Mouse (Mus musculus) liver, postnatal 0 days (tissue): Measurements from ENCODE around the gene Ascc3. TPM values are rescaled to one million over a fixed set of nuclear protein-coding genes. Genes with fewer than 3 reads are reported as not detected.
A peak's percentile ranks its signal among the peaks of the same experiment; 100 is the strongest.

Experiments used
- ATAC-seq: fragments of 200-750 bp; cut with Nextera tagmentation; 2 replicates; pipeline ENCODE4 v1.8.0; 2017; ENCODE audit warnings: mild to moderate bottlenecking, moderate library complexity
- DNase-seq: peaks from one replicate; pipeline ENCODE4 v3.0.0-alpha.2; 2016
- H3K27ac ChIP-seq: fragments of 300-500 bp; sonication (generic); 2 replicates; pipeline ENCODE4 v1.5.1; 2014; ENCODE audit warnings: antibody characterized with exemption, moderate library complexity, mild to moderate bottlenecking, low read depth
- H3K27me3 ChIP-seq: fragments of 300-500 bp; sonication (generic); 2 replicates; pipeline ENCODE4 v1.6.1; 2014; ENCODE audit warnings: low read length, control low read depth, mixed read lengths; ENCODE audit not compliant: insufficient read depth
- H3K36me3 ChIP-seq: fragments of 300-500 bp; sonication (generic); replicated peaks from 2 replicates; pipeline ENCODE4 v1.6.1; 2014; ENCODE audit warnings: mild to moderate bottlenecking, control low read depth, low read length, moderate library complexity, mixed read lengths; ENCODE audit not compliant: insufficient read depth
- H3K4me1 ChIP-seq: fragments of 300-500 bp; sonication (generic); 2 replicates; pipeline ENCODE4 v1.6.1; 2014; ENCODE audit warnings: antibody characterized with exemption, mild to moderate bottlenecking, control low read depth; ENCODE audit not compliant: insufficient read depth
- H3K4me2 ChIP-seq: fragments of 300-500 bp; sonication (generic); 2 replicates; pipeline ENCODE4 v1.6.1; 2014; ENCODE audit warnings: low read depth, mild to moderate bottlenecking, low read length, moderate library complexity, mixed read lengths
- H3K4me3 ChIP-seq: fragments of 300-500 bp; sonication (generic); 2 replicates; pipeline ENCODE4 v1.5.1; 2014; ENCODE audit warnings: low read depth, low read length
- H3K9ac ChIP-seq: fragments of 300-500 bp; sonication (generic); replicated peaks from 2 replicates; pipeline ENCODE4 v1.6.1; 2014; ENCODE audit warnings: mild to moderate bottlenecking, moderate library complexity
- H3K9me3 ChIP-seq: fragments of 300-500 bp; sonication (generic); 2 replicates; pipeline ENCODE4 v1.6.1; 2016; ENCODE audit warnings: mild to moderate bottlenecking, control low read depth, low read length, mixed read lengths
- CTCF ChIP-seq: sonication (generic); IDR thresholded peaks from 2 replicates; pipeline ENCODE4 v1.5.1; 2016; ENCODE audit warnings: antibody characterized with exemption, low read depth
- EP300 ChIP-seq: IDR thresholded peaks from 2 replicates; pipeline ENCODE4 v1.6.1; 2016; ENCODE audit warnings: antibody characterized with exemption, low read depth, mild to moderate bottlenecking
- WGBS: fragments of 180-500 bp; shearing (Covaris S2); extraction: QIAGEN DNeasy Blood & Tissue Kit; methylation state at CpG from one replicate; pipeline ENCODE4 v1.1.7; 2014; ENCODE audit not compliant: insufficient replicate concordance; 5-methylcytosine and 5-hydroxymethylcytosine counted together
- polyA plus RNA-seq: library from polyadenylated mRNA; unstranded; fragments of >200 nt; fragmentation: Nextera tagmentation; extraction: Ambion mirVana; gene quantifications from 2 replicates; pipeline ENCODE4 v1.2.1, GENCODE M21; 2015

The Ascc3 gene
- polyA plus RNA-seq, 1 experiment from 2014 or later = 7.8 TPM

GRCm38 (mm10) chr10:50690324-50690723, 97.9 kb downstream of the Ascc3 start:
- no peaks in the 10 kb centered on the region for H3K4me1 ChIP-seq
- H3K4me3 ChIP-seq = no peak overlapping the region
- no peak for DNase-seq
- no peak for ATAC-seq
- no peaks in the 10 kb centered on the region for H3K27me3 ChIP-seq
- no peak overlapping the region for H3K4me2 ChIP-seq
- H3K9me3 ChIP-seq = no peaks in the 10 kb centered on the region
- H3K36me3 ChIP-seq = no peaks in the 10 kb centered on the region
- H3K27ac ChIP-seq = no peak overlapping the region
- no peak overlapping the region for H3K9ac ChIP-seq
- TF ChIP-seq CTCF (no peak), EP300 (no peak)

GRCm38 (mm10) chr10:50698836-50699433, 106.5 kb downstream of the Ascc3 start:
- DNase-seq (no peak), ATAC-seq (no peak)
- no peak overlapping the region for H3K9ac ChIP-seq
- H3K4me2 ChIP-seq = no peak overlapping the region
- no peaks in the 10 kb centered on the region for H3K9me3 ChIP-seq
- 61% methylated on average over 4 of the region's 4 CpGs for WGBS
- no peak overlapping the region for H3K4me3 ChIP-seq
- peaks cover 7% of the 10 kb centered on the region; the same call in 1 of the 2 replicates for H3K36me3 ChIP-seq
- no peaks in the 10 kb centered on the region for H3K27me3 ChIP-seq
- H3K27ac ChIP-seq = no peak overlapping the region
- H3K4me1 ChIP-seq = no peaks in the 10 kb centered on the region
- peak; percentile 58 for TF ChIP-seq CTCF
- TF ChIP-seq EP300 = no peak

GRCm38 (mm10) chr10:50701736-50702135, 109.3 kb downstream of the Ascc3 start:
- ATAC-seq = peak; percentile 91
- no peak for DNase-seq

GRCm38 (mm10) chr10:50702361-50702760, 109.9 kb downstream of the Ascc3 start:
- DNase-seq = no peak
- Histone ChIP-seq H3K36me3 (peaks cover 7% of the 10 kb centered on the region), H3K4me3 (no peak overlapping the region), H3K27ac (peak overlapping the region; percentile 23; the same call in 1 of the 2 replicates), H3K4me2 (no peak overlapping the region), H3K27me3 (no peaks in the 10 kb centered on the region), H3K4me1 (no peaks in the 10 kb centered on the region), H3K9ac (no peak overlapping the region), H3K9me3 (no peaks in the 10 kb centered on the region)
- no peak for TF ChIP-seq EP300
- ATAC-seq = 0 out of 2 replicates have a peak, but pooled peaks have one; percentile 21
- WGBS = 38% methylated on average over 3 of the region's 3 CpGs

More at GRCm38 (mm10) chr10:50701736-50702135, 109.3 kb downstream of the Ascc3 start:
- Histone ChIP-seq H3K4me1 (no peaks in the 10 kb centered on the region), H3K9me3 (no peaks in the 10 kb centered on the region), H3K36me3 (peaks cover 7% of the 10 kb centered on the region; the same call in 1 of the 2 replicates), H3K27me3 (no peaks in the 10 kb centered on the region), H3K4me2 (no peak overlapping the region), H3K27ac (0 out of 2 replicates have a peak overlapping the region, but pooled peaks have one; percentile 23), H3K4me3 (no peak overlapping the region), H3K9ac (no peak overlapping the region)
- TF ChIP-seq CTCF = no peak
- TF ChIP-seq EP300 = peak; percentile 92
- 38% methylated on average over 2 of the region's 2 CpGs for WGBS

GRCm38 (mm10) chr10:50704202-50704601, 111.7 kb downstream of the Ascc3 start:
- 32% methylated on average over 6 of the region's 6 CpGs for WGBS
- peaks cover 13% of the 10 kb centered on the region for H3K36me3 ChIP-seq
- no peaks in the 10 kb centered on the region for H3K4me1 ChIP-seq
- no peaks in the 10 kb centered on the region for H3K9me3 ChIP-seq
- H3K27ac ChIP-seq = no peak overlapping the region
- H3K4me2 ChIP-seq = no peak overlapping the region
- peak; percentile 20 for DNase-seq
- H3K4me3 ChIP-seq = no peak overlapping the region
- peak; percentile 45; the same call in 1 of the 2 replicates for ATAC-seq
- H3K9ac ChIP-seq = no peak overlapping the region
- TF ChIP-seq EP300 (no peak), CTCF (peak; percentile 81)
- H3K27me3 ChIP-seq = no peaks in the 10 kb centered on the region

- no peaks in the 10 kb centered on the region for H3K27me3 ChIP-seq
- no peak overlapping the region for H3K4me3 ChIP-seq
- WGBS = 79% methylated on average over 3 of the region's 3 CpGs
- H3K9ac ChIP-seq = no peak overlapping the region
- DNase-seq (no peak), ATAC-seq (no peak)
- no peak overlapping the region for H3K4me2 ChIP-seq
- H3K36me3 ChIP-seq = peaks cover 13% of the 10 kb centered on the region
- no peaks in the 10 kb centered on the region for H3K9me3 ChIP-seq
- TF ChIP-seq EP300 (no peak), CTCF (no peak)
- H3K4me1 ChIP-seq = no peaks in the 10 kb centered on the region
- no peak overlapping the region for H3K27ac ChIP-seq
Observed at GRCm38 (mm10) chr10:50704898-50705297, 112.4 kb downstream of the Ascc3 start.
